Mouse (Mus musculus) small intestine, adult 2 months (tissue): ENCODE measurements around the gene Stap1.

ENCODE experiments used
- CTCF ChIP-seq: fragments of 200-500 bp; IDR thresholded peaks from 2 replicates; pipeline ENCODE4 v1.5.1; 2012; ENCODE audit warnings: low read depth, mild to moderate bottlenecking, control low read depth, inconsistent platforms, low read length, moderate library complexity, mixed read lengths; ENCODE audit not compliant: insufficient replicate concordance, insufficient read length; ENCODE audit errors: extremely low read depth
- POLR2A ChIP-seq: fragments of 200-500 bp; IDR thresholded peaks from 2 replicates; pipeline ENCODE4 v1.6.1; 2012; ENCODE audit warnings: low read depth, mild to moderate bottlenecking, control low read depth, inconsistent platforms, low read length, moderate library complexity

GRCm38 (mm10) chr5:86113997-86114396 lies 42.5 kb downstream of the Stap1 start:
- TF ChIP-seq POLR2A (no peak), CTCF (no peak)
